Mouse (Mus musculus): ENCODE measurements around the gene Ciao2b. TPM values are rescaled to one million over a fixed set of nuclear protein-coding genes. Genes with fewer than 3 reads are reported as not detected.

Gene Ciao2b
- polyA plus RNA-seq, 1 experiment from 2014 or later: 88.3 TPM

GRCm38 (mm10) chr8:104624161-104624560 is 17.6 kb downstream of the Ciao2b start, which contains the start of gene Cdh16:
Cdh16 (minus strand) TSS chr8:104624396.
- ATAC-seq (ENCODE audit: insufficient read depth) (peak; percentile 82), DNase-seq (peak; percentile 52)
- Histone ChIP-seq H3K4me3 (ENCODE audit: low read depth, low read length) (0 out of 2 replicates have a peak within 1 kb of the TSS, but pooled peaks have one; percentile 1), H3K36me3 (ENCODE audit: insufficient read depth) (no peaks in the 10 kb centered on the region), H3K4me1 (ENCODE audit: insufficient read depth) (peaks cover 2% of the 10 kb centered on the region; the same call in 1 of the 2 replicates), H3K27ac (ENCODE audit: low read depth) (peak within 1 kb of the TSS; percentile 59), H3K27me3 (ENCODE audit: insufficient read depth, low read length) (no peaks in the 10 kb centered on the region), H3K9ac (no peak within 1 kb of the TSS), H3K9me3 (ENCODE audit: low read depth, low read length) (no peaks in the 10 kb centered on the region), H3K4me2 (peak within 1 kb of the TSS; percentile 44)
- no peak for TF ChIP-seq CTCF (IDR thresholded peaks at IDR 0.05; ENCODE audit: low read depth)
- 55% methylated on average over 6 of the region's 6 CpGs for WGBS

DNA sequence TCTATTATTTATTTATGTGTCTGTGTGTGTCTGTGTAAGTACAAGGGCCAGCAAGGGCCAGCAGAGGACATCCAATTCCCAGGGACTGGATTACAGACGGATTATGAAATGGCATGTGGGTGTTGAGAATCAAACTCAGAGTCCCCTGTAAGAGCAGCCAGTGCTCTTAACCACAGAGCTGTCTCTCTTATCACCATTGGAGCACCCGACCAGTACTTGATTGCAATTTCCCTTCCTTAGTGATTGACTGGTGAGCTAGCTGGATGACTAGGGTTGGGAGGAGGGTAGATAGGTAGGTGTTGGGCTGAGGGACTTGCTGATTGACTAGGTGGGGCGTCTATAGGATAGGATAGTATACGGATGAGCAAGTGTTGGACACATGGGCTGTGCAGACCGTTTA is 21.0 kb downstream of the Ciao2b start:
- WGBS: 67% methylated on average over 5 of the region's 5 CpGs
- TF ChIP-seq CTCF (IDR thresholded peaks at IDR 0.05; ENCODE audit: low read depth): no peak
- no peak overlapping the region for H3K27ac ChIP-seq (ENCODE audit: low read depth)

GRCm38 (mm10) chr8:104613119-104613518 is 28.6 kb downstream of the Ciao2b start:
- H3K9me3 ChIP-seq (ENCODE audit: low read depth, low read length): no peaks in the 10 kb centered on the region
- no peak overlapping the region for H3K4me2 ChIP-seq
- H3K4me1 ChIP-seq (ENCODE audit: insufficient read depth): peaks cover 17% of the 10 kb centered on the region
- no peak overlapping the region for H3K9ac ChIP-seq
- H3K27me3 ChIP-seq (ENCODE audit: insufficient read depth, low read length): no peaks in the 10 kb centered on the region
- DNase-seq (no peak), ATAC-seq (ENCODE audit: insufficient read depth) (no peak)
- no peak for TF ChIP-seq CTCF (IDR thresholded peaks at IDR 0.05; ENCODE audit: low read depth)
- no peak overlapping the region for H3K4me3 ChIP-seq (ENCODE audit: low read depth, low read length)
- no peaks in the 10 kb centered on the region for H3K36me3 ChIP-seq (ENCODE audit: insufficient read depth)
- 53% methylated on average over 4 of the region's 4 CpGs for WGBS
- H3K27ac ChIP-seq (ENCODE audit: low read depth): no peak overlapping the region

More for the DNA sequence above, 21.0 kb downstream of the Ciao2b start:
- H3K9ac ChIP-seq: no peak overlapping the region
- no peaks in the 10 kb centered on the region for H3K4me1 ChIP-seq (ENCODE audit: insufficient read depth)
- no peaks in the 10 kb centered on the region for H3K36me3 ChIP-seq (ENCODE audit: insufficient read depth)
- H3K4me2 ChIP-seq: no peak overlapping the region
- H3K9me3 ChIP-seq (ENCODE audit: low read depth, low read length): no peaks in the 10 kb centered on the region
- H3K27me3 ChIP-seq (ENCODE audit: insufficient read depth, low read length): no peaks in the 10 kb centered on the region
- no peak for DNase-seq
- no peak overlapping the region for H3K4me3 ChIP-seq (ENCODE audit: low read depth, low read length)
- no peak for ATAC-seq (ENCODE audit: insufficient read depth)

DNA sequence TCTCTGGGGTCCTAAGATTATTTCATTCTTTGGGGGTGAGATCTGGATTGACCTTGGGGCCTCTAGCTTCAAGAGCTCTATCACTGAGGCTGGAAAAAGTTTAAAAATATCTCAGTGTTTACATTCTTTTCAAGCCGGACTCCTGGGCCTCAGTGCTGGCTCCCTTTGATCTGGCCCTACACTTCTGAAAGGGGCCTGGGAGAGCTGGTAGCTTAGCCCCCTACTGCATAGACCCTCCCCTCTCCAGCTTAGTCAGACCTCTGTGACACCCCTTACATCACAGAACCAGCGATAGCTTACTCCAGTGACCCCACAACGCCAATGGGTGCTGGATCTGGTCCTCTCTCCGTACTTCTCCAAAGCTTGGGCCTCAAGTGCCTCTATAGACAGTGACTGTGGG is 30.2 kb downstream of the Ciao2b start:
- Histone ChIP-seq H3K36me3 (ENCODE audit: insufficient read depth) (no peaks in the 10 kb centered on the region), H3K4me2 (no peak overlapping the region), H3K27ac (ENCODE audit: low read depth) (peak overlapping the region; percentile 67), H3K9ac (no peak overlapping the region), H3K9me3 (ENCODE audit: low read depth, low read length) (no peaks in the 10 kb centered on the region), H3K4me1 (ENCODE audit: insufficient read depth) (peaks cover 17% of the 10 kb centered on the region), H3K27me3 (ENCODE audit: insufficient read depth, low read length) (no peaks in the 10 kb centered on the region), H3K4me3 (ENCODE audit: low read depth, low read length) (no peak overlapping the region)
- 10% methylated on average over 4 of the region's 4 CpGs for WGBS
- DNase-seq: peak; percentile 65
- no peak for TF ChIP-seq CTCF (IDR thresholded peaks at IDR 0.05; ENCODE audit: low read depth)
- ATAC-seq (ENCODE audit: insufficient read depth): peak; percentile 85

DNA sequence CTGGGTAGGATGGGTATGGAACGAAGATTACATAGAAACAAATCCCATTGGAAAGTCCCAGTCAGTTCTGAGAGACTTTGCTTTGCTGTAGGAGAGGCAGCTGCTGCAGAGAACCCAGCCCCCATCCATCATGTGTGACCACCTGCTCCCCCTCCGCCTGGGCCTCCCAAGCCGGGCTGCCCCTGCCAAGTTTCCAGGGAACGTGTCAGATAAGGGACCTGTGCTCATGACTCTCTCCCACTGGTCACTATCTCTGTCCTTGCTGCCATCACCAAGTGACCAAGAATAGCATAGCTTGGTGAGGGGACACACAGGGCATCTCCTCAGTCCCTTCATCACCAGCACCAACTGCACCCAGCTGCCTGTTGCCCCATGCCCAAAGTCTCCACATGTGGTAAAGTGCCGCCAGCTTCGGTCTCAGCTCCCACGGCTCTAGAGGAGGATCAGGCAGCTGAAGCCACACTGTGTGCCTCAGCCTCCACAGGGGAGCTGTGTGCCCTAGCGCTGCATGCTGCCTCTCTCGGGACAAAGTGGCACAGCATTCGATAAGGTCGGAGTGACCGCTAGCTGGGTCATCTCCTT is 31.5 kb downstream of the Ciao2b start:
- no peaks in the 10 kb centered on the region for H3K9me3 ChIP-seq (ENCODE audit: low read depth, low read length)
- H3K27me3 ChIP-seq (ENCODE audit: insufficient read depth, low read length): no peaks in the 10 kb centered on the region
- no peak for TF ChIP-seq CTCF (IDR thresholded peaks at IDR 0.05; ENCODE audit: low read depth)
- WGBS: 52% methylated on average over 12 of the region's 12 CpGs
- H3K4me1 ChIP-seq (ENCODE audit: insufficient read depth): peaks cover 17% of the 10 kb centered on the region
- no peak overlapping the region for H3K9ac ChIP-seq
- H3K36me3 ChIP-seq (ENCODE audit: insufficient read depth): no peaks in the 10 kb centered on the region
- H3K4me3 ChIP-seq (ENCODE audit: low read depth, low read length): no peak overlapping the region
- no peak overlapping the region for H3K4me2 ChIP-seq
- no peak overlapping the region; the same call in 1 of the 2 replicates for H3K27ac ChIP-seq (ENCODE audit: low read depth)
- DNase-seq: peak; percentile 26
- ATAC-seq (ENCODE audit: insufficient read depth): peak; percentile 36; the same call in 1 of the 2 replicates

- ATAC-seq (ENCODE audit: insufficient read depth) (no peak), DNase-seq (no peak)
- WGBS: 57% methylated on average over 8 of the region's 8 CpGs
- Histone ChIP-seq H3K4me1 (ENCODE audit: insufficient read depth) (peaks cover 17% of the 10 kb centered on the region), H3K9ac (no peak overlapping the region), H3K27me3 (ENCODE audit: insufficient read depth, low read length) (no peaks in the 10 kb centered on the region), H3K36me3 (ENCODE audit: insufficient read depth) (no peaks in the 10 kb centered on the region), H3K4me2 (no peak overlapping the region), H3K27ac (ENCODE audit: low read depth) (no peak overlapping the region), H3K4me3 (ENCODE audit: low read depth, low read length) (no peak overlapping the region), H3K9me3 (ENCODE audit: low read depth, low read length) (no peaks in the 10 kb centered on the region)
- TF ChIP-seq CTCF (IDR thresholded peaks at IDR 0.05; ENCODE audit: low read depth): no peak
These were observed 32.5 kb downstream of the Ciao2b start for GRCm38 (mm10) chr8:104609222-104609621.

DNA sequence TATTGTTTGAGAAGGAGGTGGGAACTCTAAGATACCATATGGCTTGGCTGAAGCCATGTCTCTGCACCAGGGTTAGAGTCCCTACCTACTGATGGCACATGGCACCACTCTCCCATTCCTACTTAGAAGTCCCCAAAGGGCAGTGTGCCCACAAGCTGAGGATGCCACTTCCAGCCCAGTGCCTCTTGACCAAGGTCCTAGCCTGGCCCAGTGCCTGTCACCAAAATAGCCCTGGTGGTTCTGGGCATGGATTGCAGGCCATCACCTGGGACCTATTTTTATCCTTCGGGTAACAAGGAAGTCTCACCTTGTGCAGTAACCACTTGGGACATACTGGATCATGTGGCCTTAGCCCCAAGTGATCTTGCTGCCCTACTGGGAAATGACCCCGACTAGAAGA is 33.8 kb downstream of the Ciao2b start:
- no peaks in the 10 kb centered on the region for H3K27me3 ChIP-seq (ENCODE audit: insufficient read depth, low read length)
- peaks cover 17% of the 10 kb centered on the region for H3K4me1 ChIP-seq (ENCODE audit: insufficient read depth)
- no peak overlapping the region for H3K4me3 ChIP-seq (ENCODE audit: low read depth, low read length)
- DNase-seq: no peak
- WGBS: 70% methylated on average over 2 of the region's 2 CpGs
- no peak overlapping the region for H3K9ac ChIP-seq
- H3K27ac ChIP-seq (ENCODE audit: low read depth): no peak overlapping the region
- H3K4me2 ChIP-seq: no peak overlapping the region
- ATAC-seq (ENCODE audit: insufficient read depth): no peak
- TF ChIP-seq CTCF (IDR thresholded peaks at IDR 0.05; ENCODE audit: low read depth): no peak
- H3K36me3 ChIP-seq (ENCODE audit: insufficient read depth): no peaks in the 10 kb centered on the region
- H3K9me3 ChIP-seq (ENCODE audit: low read depth, low read length): no peaks in the 10 kb centered on the region
